Mouse (Mus musculus) bone marrow, adult 2 months (tissue): ENCODE data around the gene Tomm34.

Experiments
- CTCF ChIP-seq: fragments of 200-500 bp; IDR thresholded peaks from 2 replicates; pipeline ENCODE4 v1.5.1; 2011; ENCODE audit warnings: low read length, control low read depth; ENCODE audit not compliant: control insufficient read depth, insufficient read depth
- POLR2A ChIP-seq: fragments of 200-500 bp; IDR thresholded peaks from 2 replicates; pipeline ENCODE4 v1.6.1; 2011; ENCODE audit warnings: low read depth, mild to moderate bottlenecking, control low read depth, low read length, borderline replicate concordance; ENCODE audit not compliant: control insufficient read depth

GRCm38 (mm10) chr2:164025150-164025549, 45.8 kb downstream of the Tomm34 start, which contains the start of gene Pabpc1l:
- no peak for TF ChIP-seq CTCF
- TF ChIP-seq POLR2A: no peak
